Mouse (Mus musculus): Measurements from ENCODE around the gene Topbp1.
"Not testable (repeated sequence)": the region's sequence is repeated elsewhere in the genome, so short reads cannot be mapped to it uniquely, and the experiment has no call there.

Gene Topbp1

DNA sequence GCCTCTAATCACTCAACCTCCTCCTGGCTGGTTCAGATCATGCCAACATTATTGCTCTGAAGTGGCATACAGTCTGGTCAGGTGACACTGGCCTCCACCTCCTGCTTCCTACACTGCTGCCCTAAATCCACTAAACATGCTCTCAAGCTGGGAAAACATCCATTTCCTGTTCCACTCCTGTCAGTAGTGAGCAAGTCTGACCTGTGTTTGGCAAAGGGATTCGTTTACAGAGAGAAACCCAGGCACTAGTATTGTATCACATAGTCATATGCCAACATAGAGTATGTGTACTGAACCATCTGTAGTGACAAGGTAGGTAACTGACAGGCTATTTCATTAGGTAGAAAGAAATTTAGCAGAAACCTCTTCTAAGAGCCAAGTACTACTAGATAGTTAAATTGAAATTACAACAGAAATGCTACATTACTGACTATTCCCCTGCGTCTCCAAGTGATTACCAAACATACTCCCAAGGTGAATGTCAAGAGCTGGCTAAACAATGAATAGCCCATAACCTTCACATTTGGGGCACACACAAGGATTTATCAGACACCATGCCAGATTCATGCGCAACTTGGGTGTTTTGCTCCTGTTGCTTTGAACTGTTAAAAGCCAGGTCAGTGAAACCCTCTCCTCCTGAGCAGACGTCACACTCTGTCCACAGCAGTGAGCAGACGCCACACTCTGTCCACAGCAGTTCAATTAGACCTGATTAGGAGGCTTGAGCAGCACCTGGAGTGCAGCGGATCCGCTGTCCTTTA, 48.7 kb downstream of the Topbp1 start:
- DNase-seq (ENCODE audit: inconsistent ontology term) = not testable (repeated sequence)

GRCm38 (mm10) chr9:103357893-103358292, 52.9 kb downstream of the Topbp1 start:
- DNase-seq (ENCODE audit: inconsistent ontology term) = no peak

DNA sequence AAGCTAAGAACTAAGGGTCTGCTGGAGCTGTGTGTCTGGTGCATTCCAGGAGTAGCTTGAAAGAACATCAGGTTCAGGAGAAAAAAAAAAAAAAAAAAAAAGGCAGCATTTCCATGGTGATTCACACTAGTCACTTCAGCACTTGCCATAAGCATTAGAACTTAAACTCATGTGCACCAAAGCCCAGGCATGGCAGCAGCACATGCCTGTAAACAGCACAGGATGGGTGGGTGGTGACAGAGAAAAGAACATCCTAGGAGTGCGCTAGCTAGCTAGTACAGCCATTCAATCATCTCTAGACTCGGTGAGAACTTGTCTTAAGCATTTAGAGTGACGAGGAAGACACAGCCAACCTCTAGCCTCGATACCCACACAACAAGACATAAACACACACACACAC, 53.5 kb downstream of the Topbp1 start:
- no peak for DNase-seq (ENCODE audit: inconsistent ontology term)

DNA sequence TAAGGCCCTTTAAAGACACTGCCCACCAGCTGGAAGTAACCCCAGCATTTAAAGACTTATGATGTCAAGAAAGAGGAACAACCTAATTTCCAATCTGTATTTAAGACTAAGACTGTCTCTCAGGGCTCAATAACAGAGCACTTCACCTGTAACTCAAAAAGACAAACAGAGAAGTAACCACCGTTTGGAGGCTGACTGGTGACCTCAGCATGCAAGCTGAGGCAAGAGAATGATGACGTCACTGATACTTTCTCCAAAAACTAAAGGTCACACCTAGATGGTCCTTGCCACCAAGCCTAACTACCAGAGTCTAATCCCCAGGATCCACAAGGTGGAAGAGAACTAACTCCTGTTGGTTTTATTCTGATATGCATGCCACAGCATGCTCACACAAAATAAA, 55.6 kb downstream of the Topbp1 start:
- DNase-seq (ENCODE audit: inconsistent ontology term) = no peak

- DNase-seq (ENCODE audit: inconsistent ontology term) = no peak
Measured at GRCm38 (mm10) chr9:103363088-103363487, 58.1 kb downstream of the Topbp1 start.

- peak; percentile 66 for DNase-seq (ENCODE audit: inconsistent ontology term)
Measured at GRCm38 (mm10) chr9:103363730-103364417, 58.9 kb downstream of the Topbp1 start.

DNA sequence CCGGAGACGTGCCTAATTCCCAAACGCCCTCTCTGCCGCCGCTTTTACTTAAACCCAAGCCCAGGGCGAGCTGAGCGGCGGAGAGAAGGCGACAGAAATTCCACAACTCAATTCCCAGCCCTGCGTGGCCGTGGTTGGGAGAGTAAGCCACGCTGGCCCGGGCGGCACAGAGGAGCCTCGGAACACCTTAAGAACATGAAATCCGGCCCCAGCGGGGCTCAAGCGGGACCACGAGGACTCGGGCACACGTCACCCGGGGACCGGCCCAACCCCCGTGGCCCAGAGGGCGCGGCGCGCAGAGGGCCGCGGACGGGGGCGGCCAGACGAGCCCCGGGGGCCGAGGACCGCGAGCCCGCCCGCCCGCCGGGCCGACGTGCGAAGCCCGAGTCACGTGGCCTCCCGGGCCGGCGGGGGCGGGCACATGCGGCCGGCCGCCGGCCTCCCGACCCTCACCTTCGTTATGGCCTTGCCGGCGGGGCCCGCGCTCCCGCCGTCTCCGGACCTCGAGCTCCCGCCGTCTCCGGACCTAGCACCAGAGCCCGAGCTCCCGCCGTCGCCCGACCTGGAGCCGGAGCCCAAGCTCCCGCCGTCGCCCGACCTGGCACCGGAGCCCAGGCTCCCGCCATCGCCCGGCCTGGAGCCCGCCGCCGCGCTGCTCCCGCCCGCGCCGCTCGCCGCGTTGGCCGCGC, 59.7 kb downstream of the Topbp1 start:
- DNase-seq (ENCODE audit: inconsistent ontology term) = peak; percentile 82

DNA sequence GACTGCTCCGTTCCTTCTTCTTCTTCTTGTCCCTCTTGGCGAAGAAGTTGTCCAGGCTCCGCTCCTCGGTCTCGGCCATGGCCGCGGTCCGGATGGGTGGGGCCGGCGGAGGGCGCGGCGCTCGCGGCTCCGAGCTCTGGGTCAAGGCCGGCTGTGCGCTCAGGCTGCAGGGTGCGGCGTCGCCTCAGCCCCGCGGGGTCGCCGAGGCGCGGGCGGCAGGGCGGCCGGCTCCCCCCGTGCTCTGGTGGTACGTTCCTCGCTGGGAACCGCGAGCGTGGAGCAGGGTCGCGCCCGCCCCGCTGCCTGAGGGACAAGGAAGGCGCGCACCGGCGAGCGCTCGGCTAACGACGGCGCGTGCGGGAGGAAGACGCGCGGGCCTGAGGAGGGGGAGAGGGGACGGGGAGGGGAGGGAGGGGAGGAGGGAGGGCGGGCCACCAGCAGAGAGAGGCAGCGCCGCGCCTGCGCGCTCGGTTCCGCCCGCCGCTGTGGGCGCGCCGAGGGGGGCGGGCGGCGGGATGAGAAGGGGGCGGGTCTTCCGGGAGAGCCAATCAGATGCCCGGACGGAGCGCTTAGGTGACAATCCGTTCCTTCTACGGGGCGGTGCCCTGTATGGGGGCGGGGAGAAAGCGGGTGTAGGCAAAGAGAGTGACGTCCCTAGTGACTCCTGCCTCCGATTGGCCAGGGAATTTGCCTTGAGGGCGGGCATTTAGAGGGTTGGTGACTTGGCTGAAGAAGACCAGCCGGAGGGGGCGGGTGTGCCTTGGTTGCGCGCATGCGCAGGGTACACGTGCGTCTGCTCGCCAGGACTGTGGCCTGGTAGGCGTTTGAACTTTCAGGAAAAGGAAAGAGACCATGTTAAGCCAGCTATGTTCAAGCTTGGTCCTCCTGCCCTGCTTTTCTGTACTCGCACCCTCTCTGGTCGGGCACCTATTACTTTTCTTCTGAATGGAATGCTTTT, 60.6 kb downstream of the Topbp1 start, which contains the start of gene Cdv3:
Cdv3 (minus strand) TSS at position 551 of the 958 bp plus-strand sequence.
- peak; percentile 100 for DNase-seq (ENCODE audit: inconsistent ontology term)

DNA sequence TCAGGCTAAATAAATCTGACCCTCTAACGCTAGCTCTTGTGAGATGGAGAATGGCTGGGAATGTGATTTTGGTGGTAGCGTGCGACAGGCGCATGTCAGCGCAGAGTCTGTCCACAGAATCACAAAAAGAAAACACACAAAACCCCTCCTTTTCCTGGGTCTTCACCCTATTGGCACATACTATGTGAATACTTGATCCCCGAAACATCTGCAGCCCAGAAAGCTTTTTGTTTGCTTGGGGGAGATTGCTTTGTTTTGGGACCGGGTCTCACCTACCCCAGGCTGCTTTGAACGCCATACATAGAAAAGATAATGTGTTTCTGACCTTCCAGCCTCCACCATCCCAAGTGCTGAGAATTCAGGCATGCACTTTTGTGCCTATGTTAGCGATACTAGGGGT, 61.3 kb downstream of the Topbp1 start:
- DNase-seq (ENCODE audit: inconsistent ontology term) = peak; percentile 3

GRCm38 (mm10) chr9:103369951-103370350, 64.9 kb downstream of the Topbp1 start:
- DNase-seq (ENCODE audit: inconsistent ontology term) = peak; percentile 88

DNA sequence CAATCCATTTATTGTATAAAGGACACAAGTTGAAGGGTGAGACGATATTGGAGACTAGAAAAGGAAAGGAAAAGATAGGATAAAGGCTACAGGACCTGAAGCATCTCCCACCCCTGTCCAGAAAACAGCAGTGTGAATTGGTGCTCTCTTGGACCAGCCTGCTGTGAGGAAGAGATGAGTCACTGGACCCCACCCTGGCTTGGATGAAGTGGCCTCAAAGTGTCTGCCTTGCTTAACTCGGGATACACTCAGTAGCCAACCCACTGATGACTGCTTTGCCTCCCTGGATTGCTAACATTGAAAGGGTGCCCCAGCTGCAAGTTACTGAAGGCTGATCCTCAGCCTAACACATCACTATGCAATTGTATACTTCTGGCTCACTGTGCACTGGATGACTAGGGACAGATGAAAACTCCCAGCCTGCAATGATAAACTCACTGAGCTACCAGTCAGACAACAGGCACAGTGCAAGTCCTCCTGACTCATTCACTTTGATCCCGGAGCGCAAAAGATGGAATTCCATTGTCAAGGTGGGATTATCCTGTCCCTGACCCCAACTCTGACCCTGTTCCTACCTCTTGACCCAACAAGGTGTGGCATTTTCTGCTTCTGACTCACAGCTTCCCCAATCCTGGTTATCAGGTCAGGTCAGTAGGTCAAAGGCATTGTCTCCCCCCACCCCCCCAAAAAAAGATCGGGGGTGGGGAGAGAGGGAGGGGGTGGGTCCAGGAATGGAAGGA, 67.4 kb downstream of the Topbp1 start:
- DNase-seq (ENCODE audit: inconsistent ontology term) = peak; percentile 76

DNA sequence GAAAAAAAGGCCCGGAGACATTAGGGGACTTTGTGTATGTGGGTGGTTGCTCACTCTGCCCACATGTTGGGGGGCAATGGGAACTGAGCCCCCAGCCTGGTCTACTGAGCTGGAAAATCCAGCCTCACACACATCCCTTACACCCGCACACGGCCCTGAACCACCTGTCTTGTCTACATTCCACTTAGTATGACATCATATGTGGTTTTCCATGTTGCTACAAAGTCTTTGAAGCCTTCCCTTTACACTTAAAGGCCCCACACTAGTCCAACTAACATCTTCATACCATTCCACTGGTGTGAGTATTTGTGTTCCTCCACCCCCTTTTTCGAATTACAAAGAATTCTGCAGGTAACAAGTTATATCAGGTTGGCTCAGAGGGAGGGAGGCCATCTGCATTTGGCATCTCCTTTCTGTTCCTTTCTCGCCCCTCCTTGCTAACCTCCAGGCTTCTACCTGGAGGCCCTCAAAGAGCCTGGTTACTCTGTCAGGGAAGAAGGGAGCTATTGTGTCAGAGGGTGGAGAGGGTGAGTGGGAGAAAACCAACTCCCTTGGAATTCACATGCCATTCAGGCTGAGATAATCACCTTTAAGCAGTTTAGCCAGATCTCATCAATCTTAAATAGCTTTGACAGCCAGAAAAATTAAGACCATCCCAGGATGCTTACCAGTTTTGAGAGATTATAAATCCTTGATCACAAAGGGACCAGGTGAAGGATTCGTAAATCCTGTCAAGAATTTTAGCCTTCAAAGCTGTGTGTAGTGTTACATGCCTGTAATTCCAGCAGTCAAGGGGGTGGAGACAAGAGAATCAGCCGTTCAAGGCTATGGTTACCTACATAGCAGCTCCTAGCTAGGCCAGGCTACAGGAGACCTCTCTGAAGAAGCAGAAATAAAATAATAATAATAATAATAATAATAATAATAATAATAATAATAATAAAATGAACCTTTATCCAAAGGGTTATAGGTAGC, 71.6 kb downstream of the Topbp1 start:
- DNase-seq (ENCODE audit: inconsistent ontology term) = peak; percentile 51

GRCm38 (mm10) chr9:103378686-103379085, 73.7 kb downstream of the Topbp1 start:
- DNase-seq (ENCODE audit: inconsistent ontology term) = peak; percentile 34

- no peak for DNase-seq (ENCODE audit: inconsistent ontology term)
Measured at GRCm38 (mm10) chr9:103379199-103379598, 74.2 kb downstream of the Topbp1 start.

DNA sequence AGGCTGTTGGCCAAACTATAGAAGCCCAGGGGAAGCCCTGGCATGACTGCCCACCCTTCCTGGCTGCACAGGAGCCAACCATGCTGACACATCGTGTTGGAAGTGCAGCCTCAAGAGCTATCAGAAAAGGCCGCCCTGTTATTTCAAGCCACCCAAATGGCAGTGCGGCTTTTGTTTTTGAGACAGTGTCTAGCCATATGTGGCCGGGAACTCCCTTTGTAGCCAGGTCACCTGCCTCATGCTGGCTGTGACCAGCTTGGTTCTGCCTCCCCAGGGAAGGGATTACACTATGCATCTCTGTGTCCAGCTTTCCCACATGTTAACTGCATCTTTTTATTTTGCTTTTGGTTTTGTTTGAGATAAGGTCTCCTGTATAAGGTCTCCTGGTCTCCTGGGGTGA, 75.6 kb downstream of the Topbp1 start:
- DNase-seq (ENCODE audit: inconsistent ontology term) = no peak

DNA sequence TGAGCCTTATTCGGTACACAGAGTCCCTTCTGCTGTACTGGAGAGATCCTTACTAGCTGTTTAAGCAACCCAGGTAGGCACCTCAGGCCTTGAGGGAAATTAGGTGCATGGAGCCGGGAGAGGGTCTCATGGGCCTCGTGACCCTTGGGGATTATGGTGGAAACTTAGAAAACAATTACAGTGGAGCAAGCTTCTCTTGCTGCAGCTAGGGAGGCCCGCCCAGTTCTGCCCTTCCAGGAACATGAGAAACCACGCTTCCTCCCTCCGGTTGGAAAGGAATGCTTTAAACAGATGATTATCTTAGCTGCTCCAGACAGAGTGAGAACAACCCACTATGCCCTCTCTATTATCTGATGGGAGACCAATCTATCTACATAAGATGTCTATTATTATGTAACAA, 78.0 kb downstream of the Topbp1 start:
- no peak for DNase-seq (ENCODE audit: inconsistent ontology term)

- no peak for DNase-seq (ENCODE audit: inconsistent ontology term)
Measured at GRCm38 (mm10) chr9:103383576-103383975, 78.6 kb downstream of the Topbp1 start.

- DNase-seq (ENCODE audit: inconsistent ontology term) = no peak
Measured at GRCm38 (mm10) chr9:103384141-103384796, 79.3 kb downstream of the Topbp1 start.

GRCm38 (mm10) chr9:103385600-103385999, 80.6 kb downstream of the Topbp1 start:
- no peak for DNase-seq (ENCODE audit: inconsistent ontology term)
